Mouse (Mus musculus) cerebellum, adult 18-20 months (tissue): ENCODE data around the gene Sema5a.

Experiments
- DNase-seq, 2 experiments: peaks; one replicate each; pipeline ENCODE4 v3.0.0; 2021

Sema5a gene

GRCm38 (mm10) chr15:32377781-32378180 lies 133.2 kb downstream of the Sema5a start:
- DNase-seq: no peak

GRCm38 (mm10) chr15:32380311-32380710 lies 135.7 kb downstream of the Sema5a start:
- DNase-seq: no peak

- no peak for DNase-seq
These were observed 138.4 kb downstream of the Sema5a start for GRCm38 (mm10) chr15:32382930-32383481.

GRCm38 (mm10) chr15:32396241-32396890 lies 151.8 kb downstream of the Sema5a start:
- no peak for DNase-seq

- no peak for DNase-seq
These were observed 152.5 kb downstream of the Sema5a start for GRCm38 (mm10) chr15:32397064-32397463.

GRCm38 (mm10) chr15:32398721-32399120 lies 154.1 kb downstream of the Sema5a start:
- no peak for DNase-seq

- DNase-seq: no peak
These were observed 157.4 kb downstream of the Sema5a start for GRCm38 (mm10) chr15:32401909-32402527.

GRCm38 (mm10) chr15:32403321-32403720 lies 158.7 kb downstream of the Sema5a start:
- no peak for DNase-seq

- DNase-seq: no peak
These were observed 161.8 kb downstream of the Sema5a start for GRCm38 (mm10) chr15:32406436-32406835.

GRCm38 (mm10) chr15:32407766-32408165 lies 163.2 kb downstream of the Sema5a start:
- DNase-seq: no peak

GRCm38 (mm10) chr15:32416291-32416690 lies 171.7 kb downstream of the Sema5a start:
- DNase-seq: no peak

- DNase-seq: peak; percentile 26 to 30
These were observed 178.0 kb downstream of the Sema5a start for GRCm38 (mm10) chr15:32422631-32423030.

- DNase-seq: no peak
These were observed 178.5 kb downstream of the Sema5a start for GRCm38 (mm10) chr15:32423061-32423460.

GRCm38 (mm10) chr15:32427188-32427924 lies 182.7 kb downstream of the Sema5a start:
- DNase-seq: no peak

- DNase-seq: no peak
These were observed 188.6 kb downstream of the Sema5a start for GRCm38 (mm10) chr15:32432927-32433832.

- no peak for DNase-seq
These were observed 189.2 kb downstream of the Sema5a start for GRCm38 (mm10) chr15:32433833-32434155.

- no peak for DNase-seq
These were observed 189.7 kb downstream of the Sema5a start for GRCm38 (mm10) chr15:32434274-32434673.

- peak; percentile 80 to 84 for DNase-seq
These were observed 193.0 kb downstream of the Sema5a start for GRCm38 (mm10) chr15:32437654-32438053.

GRCm38 (mm10) chr15:32442745-32443144 lies 198.1 kb downstream of the Sema5a start:
- DNase-seq: no peak

- DNase-seq: no peak
These were observed 203.1 kb downstream of the Sema5a start for GRCm38 (mm10) chr15:32447558-32448349.

GRCm38 (mm10) chr15:32459046-32459445 lies 214.4 kb downstream of the Sema5a start:
- DNase-seq: peak; percentile 21 to 52

GRCm38 (mm10) chr15:32460238-32460637 lies 215.6 kb downstream of the Sema5a start:
- DNase-seq: no peak
